Mouse (Mus musculus): Measurements from ENCODE around the gene Scrn3. TPM values are rescaled to one million over a fixed set of nuclear protein-coding genes. Genes with fewer than 3 reads are reported as not detected.
A peak's percentile ranks its signal among the peaks of the same experiment; 100 is the strongest.

Gene Scrn3
- polyA plus RNA-seq, 1 experiment from 2014 or later = 7.1 TPM

DNA sequence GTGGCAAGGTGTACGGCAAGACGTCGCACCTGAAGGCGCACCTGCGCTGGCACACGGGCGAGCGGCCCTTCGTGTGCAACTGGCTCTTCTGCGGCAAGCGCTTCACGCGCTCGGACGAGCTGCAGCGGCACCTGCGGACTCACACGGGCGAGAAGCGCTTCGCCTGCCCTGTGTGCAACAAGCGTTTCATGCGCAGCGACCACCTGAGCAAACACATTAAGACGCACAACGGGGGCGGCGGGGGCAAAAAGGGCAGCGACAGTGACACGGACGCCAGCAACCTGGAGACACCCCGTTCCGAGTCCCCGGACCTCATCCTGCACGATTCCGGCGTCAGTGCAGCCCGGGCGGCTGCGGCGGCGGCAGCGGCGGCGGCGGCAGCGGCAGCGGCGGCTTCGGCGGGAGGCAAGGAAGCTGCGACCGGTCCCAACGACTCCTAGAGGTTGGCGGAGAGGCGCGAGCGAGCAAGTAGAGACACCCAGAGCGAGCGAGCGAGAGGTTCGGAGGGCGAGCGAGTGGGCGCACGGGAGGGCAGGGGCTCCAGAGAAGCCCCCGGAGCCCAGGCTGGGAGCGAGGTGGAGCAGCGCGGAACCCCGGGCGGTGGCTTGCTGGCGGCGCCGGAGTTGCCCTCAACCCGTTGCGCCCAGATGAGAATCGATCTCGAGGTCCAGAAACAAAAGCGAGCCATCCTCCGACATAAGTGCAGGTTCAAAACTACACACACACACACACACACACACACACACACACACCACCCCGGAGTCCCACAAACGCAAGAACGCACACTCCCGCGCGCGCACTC, 38.1 kb upstream of the Scrn3 start:
- peak; percentile 48 for DNase-seq (ENCODE audit: low spot score)

DNA sequence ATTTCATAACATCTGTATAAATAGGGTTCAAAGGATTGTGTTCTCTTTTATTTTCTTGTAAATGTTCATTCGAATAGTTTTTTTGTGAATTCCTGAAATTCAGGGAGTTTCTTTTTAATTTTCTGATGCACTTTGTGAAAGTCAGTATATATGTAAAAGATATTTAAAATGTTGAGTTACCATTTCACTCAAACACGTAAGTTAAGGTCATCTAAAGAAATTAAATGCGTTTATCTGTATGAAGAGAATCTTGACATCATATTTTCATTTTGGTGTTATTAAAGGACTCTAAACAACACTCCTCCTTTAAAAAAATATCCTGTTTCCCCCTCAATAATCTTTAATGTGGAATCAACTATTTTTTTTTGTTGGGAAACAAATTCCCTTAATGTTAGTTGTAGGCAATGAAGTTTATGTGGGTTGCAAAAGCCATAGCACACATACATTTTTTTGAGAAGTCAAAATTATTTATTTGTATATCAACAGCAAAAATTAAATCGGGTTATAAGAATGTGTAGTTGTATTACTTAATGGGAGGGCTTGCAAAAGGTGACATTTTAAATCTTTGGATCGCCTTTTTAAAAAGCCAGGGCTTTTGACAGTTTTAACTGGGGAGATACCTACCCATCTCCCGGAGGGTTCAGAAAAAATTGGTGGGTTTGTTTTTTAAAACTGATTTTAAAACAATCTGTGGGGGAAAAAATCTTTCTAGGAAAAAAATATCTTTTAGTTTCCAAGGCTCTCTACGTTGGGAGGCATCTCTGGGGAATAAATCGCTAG, 37.0 kb upstream of the Scrn3 start:
- no peak for DNase-seq (ENCODE audit: low spot score)

- DNase-seq (ENCODE audit: low spot score) = peak; percentile 20
These were observed 36.2 kb upstream of the Scrn3 start for GRCm38 (mm10) chr2:73276141-73276571.

- peak; percentile 23 for DNase-seq (ENCODE audit: low spot score)
These were observed 35.2 kb upstream of the Scrn3 start for GRCm38 (mm10) chr2:73277021-73277708.

DNA sequence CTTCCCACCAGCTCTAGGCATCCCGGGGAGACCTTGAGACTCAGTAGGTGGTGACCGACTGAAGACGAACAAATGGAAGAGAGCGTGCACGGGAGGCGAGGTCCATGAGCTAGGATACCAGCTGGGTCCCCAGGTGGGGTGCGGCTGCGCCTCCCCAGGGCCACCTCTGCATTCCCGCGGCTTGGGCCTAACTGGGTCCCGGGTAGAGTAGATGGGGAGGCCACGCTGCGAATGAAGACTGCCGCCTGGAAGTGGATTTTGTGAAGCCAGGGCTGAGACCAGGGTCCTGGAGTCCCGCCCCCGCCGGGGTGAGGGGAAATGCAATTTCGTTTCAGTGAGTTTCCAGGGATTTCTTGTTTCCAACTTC, 34.7 kb upstream of the Scrn3 start:
- DNase-seq (ENCODE audit: low spot score) = no peak

- DNase-seq (ENCODE audit: low spot score) = peak; percentile 91
These were observed 34.1 kb upstream of the Scrn3 start for GRCm38 (mm10) chr2:73278131-73278854.

- no peak for DNase-seq (ENCODE audit: low spot score)
These were observed 33.5 kb upstream of the Scrn3 start for GRCm38 (mm10) chr2:73278869-73279268.

GRCm38 (mm10) chr2:73279271-73280038, 32.9 kb upstream of the Scrn3 start:
- no peak for DNase-seq (ENCODE audit: low spot score)

GRCm38 (mm10) chr2:73280356-73281047, 31.9 kb upstream of the Scrn3 start:
- no peak for DNase-seq (ENCODE audit: low spot score)

DNA sequence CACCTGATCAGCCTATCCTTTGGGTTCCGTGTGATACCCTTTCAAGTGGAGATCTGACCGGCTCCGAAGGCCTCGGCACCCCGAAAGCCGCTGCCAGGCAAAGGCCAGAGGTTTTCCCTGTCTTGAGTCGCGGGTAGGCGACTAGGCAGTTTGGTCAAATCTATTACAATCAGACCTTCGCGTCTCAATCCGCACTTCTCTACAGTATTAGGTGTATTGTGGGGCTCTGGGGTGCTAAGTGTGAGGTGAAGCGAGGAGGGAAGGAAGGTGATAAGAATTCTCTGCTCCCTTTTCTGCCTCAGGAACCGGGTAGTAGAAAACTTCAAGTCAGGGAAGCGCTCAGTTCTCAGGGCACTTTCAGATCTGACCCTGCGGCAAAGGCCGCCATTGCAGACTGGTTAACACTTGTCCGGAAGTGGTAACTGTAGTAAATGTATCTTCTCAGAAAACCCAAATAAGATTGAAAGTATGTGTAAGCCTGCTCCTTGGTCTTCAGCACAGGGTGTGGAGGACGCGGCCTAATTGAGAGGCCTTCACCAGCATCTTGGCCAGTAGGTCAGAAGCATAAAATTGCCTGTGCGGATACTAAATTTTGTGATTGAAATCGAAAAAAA, 31.2 kb upstream of the Scrn3 start:
- DNase-seq (ENCODE audit: low spot score) = no peak

GRCm38 (mm10) chr2:73281707-73282106, 30.7 kb upstream of the Scrn3 start:
- DNase-seq (ENCODE audit: low spot score) = no peak

GRCm38 (mm10) chr2:73285630-73286029, 26.8 kb upstream of the Scrn3 start:
- DNase-seq (ENCODE audit: low spot score) = peak; percentile 50

DNA sequence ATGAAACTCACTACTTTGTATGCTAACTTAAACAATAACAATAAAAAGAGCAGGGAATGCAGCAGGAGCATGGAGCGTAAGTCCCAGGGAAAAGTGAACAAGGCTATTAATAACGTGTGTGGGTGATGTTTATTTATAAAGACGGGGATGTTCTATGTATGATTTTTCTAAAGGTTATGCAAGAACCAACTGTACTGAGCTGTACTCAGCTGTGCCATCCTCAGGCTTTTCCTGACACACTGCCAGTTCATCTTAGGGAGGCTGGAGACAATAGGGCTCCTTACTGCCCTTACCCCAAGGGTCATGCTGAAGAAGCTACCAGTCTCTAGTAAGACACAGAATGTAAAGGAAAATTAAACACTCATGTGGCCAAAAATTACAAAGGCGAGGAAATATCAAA, 21.3 kb upstream of the Scrn3 start:
- DNase-seq (ENCODE audit: low spot score) = no peak

- no peak for DNase-seq (ENCODE audit: low spot score)
These were observed 17.4 kb upstream of the Scrn3 start for GRCm38 (mm10) chr2:73295023-73295422.

GRCm38 (mm10) chr2:73298154-73298553, 14.2 kb upstream of the Scrn3 start:
- DNase-seq (ENCODE audit: low spot score) = no peak

- DNase-seq (ENCODE audit: low spot score) = no peak
These were observed 13.6 kb upstream of the Scrn3 start for GRCm38 (mm10) chr2:73298841-73299240.

GRCm38 (mm10) chr2:73301979-73302378, 10.4 kb upstream of the Scrn3 start:
- DNase-seq (ENCODE audit: low spot score) = no peak

- DNase-seq (ENCODE audit: low spot score) = no peak
These were observed 9.7 kb upstream of the Scrn3 start for GRCm38 (mm10) chr2:73302722-73303121.

DNA sequence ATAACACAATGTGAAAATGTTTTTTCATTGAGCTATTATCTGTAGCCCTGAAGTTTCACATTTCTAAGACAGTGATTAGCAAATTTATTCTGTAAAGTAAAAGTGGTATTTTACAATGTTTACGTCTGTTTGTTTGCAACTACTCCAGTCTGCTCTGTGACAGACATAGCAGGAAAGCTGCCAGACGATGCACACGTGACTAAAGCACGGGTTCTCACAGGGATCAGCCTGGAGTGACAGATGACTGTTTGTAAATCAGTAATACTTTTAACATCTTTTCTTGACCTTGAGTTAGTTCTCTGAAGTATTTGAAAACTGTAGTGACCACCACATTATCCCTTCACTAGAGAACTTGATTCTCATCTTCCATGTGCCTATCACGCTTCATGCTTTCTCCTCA, 7.9 kb upstream of the Scrn3 start:
- DNase-seq (ENCODE audit: low spot score) = no peak

DNA sequence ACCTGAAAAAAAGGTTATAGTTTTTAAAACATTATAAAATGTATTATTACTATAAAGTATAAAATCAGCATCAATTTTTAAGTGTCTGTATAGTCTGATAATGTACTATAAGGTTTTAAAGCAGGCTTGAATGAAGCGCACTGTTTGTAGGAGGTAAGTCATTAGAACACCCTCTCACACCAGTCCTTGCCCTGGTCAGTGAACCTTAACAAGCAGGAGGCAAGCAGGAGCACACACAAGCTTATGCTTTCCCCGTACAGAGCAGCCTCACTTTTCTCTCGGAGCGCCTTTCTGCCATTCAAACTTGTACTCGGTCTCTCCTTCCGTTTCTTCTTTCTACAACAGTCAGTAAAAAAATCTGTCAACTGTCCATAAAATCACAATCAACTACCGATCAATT, 6.4 kb upstream of the Scrn3 start:
- no peak for DNase-seq (ENCODE audit: low spot score)

All from thymus, postnatal 0 days (tissue).